Mouse (Mus musculus): ENCODE results near the gene Gmeb2. TPM values are rescaled to one million over a fixed set of nuclear protein-coding genes. Genes with fewer than 3 reads are reported as not detected.
"Not testable (repeated sequence)": the region's sequence is repeated elsewhere in the genome, so short reads cannot be mapped to it uniquely, and the experiment has no call there.

The Gmeb2 gene
- 18.1 and 21.8 TPM in 2 replicates for polyA plus RNA-seq (2016; fragmentation: Nextera tagmentation; extraction: Ambion mirVana)

GRCm38 (mm10) chr2:181287958-181288350, at the start of gene Gmeb2:
TSS of gene Gmeb2 (minus strand) at chr2:181288035.
- DNase-seq (ENCODE audit: low spot score), result peak; percentile 91
- not testable (repeated sequence) for H3K27me3 ChIP-seq (ENCODE audit: low read depth, poor library complexity, severe bottlenecking); H3K9me3 ChIP-seq (replicated peaks)
- Histone ChIP-seq H3K27ac (replicated peaks) (peak within 1 kb of the TSS; percentile 98), H3K4me3 (peak within 1 kb of the TSS; percentile 75), H3K36me3 (peaks cover 33% of the 10 kb centered on the region), H3K4me1 (peaks cover 22% of the 10 kb centered on the region)
- 4% methylated on average over 38 of the region's 38 CpGs for WGBS

- DNase-seq (ENCODE audit: low spot score), result peak; percentile 48
- H3K36me3 ChIP-seq, result peaks cover 93% of the 10 kb centered on the region
- 66% methylated on average over 3 of the region's 3 CpGs for WGBS
- H3K4me3 ChIP-seq, result no peak overlapping the region
- H3K27me3 ChIP-seq (ENCODE audit: low read depth, poor library complexity, severe bottlenecking), result no peaks in the 10 kb centered on the region
- no peaks in the 10 kb centered on the region for H3K4me1 ChIP-seq
- no peak overlapping the region for H3K27ac ChIP-seq (replicated peaks)
- H3K9me3 ChIP-seq (replicated peaks), result no peaks in the 10 kb centered on the region
Measured at GRCm38 (mm10) chr2:181334023-181334422, 46.2 kb upstream of the Gmeb2 start.

- DNase-seq (ENCODE audit: low spot score), result no peak
- H3K4me3 ChIP-seq, result no peak overlapping the region
- H3K27me3 ChIP-seq (ENCODE audit: low read depth, poor library complexity, severe bottlenecking), result no peaks in the 10 kb centered on the region
- no peak overlapping the region for H3K27ac ChIP-seq (replicated peaks)
- no peaks in the 10 kb centered on the region for H3K4me1 ChIP-seq
- H3K9me3 ChIP-seq (replicated peaks), result no peaks in the 10 kb centered on the region
- peaks cover 94% of the 10 kb centered on the region for H3K36me3 ChIP-seq
Measured at GRCm38 (mm10) chr2:181332542-181332941, 44.7 kb upstream of the Gmeb2 start.

GRCm38 (mm10) chr2:181326098-181326497, 38.3 kb upstream of the Gmeb2 start:
- no peak overlapping the region for H3K4me3 ChIP-seq
- H3K27ac ChIP-seq (replicated peaks), result no peak overlapping the region
- DNase-seq (ENCODE audit: low spot score), result no peak
- no peaks in the 10 kb centered on the region for H3K27me3 ChIP-seq (ENCODE audit: low read depth, poor library complexity, severe bottlenecking)
- peaks cover 95% of the 10 kb centered on the region for H3K36me3 ChIP-seq
- 95% methylated on average over 2 of the region's 2 CpGs for WGBS
- H3K4me1 ChIP-seq, result no peaks in the 10 kb centered on the region
- no peaks in the 10 kb centered on the region for H3K9me3 ChIP-seq (replicated peaks)

- Histone ChIP-seq H3K27me3 (ENCODE audit: low read depth, poor library complexity, severe bottlenecking) (peaks cover 4% of the 10 kb centered on the region; the same call in 1 of the 2 replicates), H3K36me3 (peaks cover 55% of the 10 kb centered on the region)
Measured at GRCm38 (mm10) chr2:181322136-181322535, 34.3 kb upstream of the Gmeb2 start.

GRCm38 (mm10) chr2:181320103-181320499, 32.3 kb upstream of the Gmeb2 start:
- peaks cover 18% of the 10 kb centered on the region for H3K4me1 ChIP-seq
- no peaks in the 10 kb centered on the region for H3K9me3 ChIP-seq (replicated peaks)
- peaks cover 22% of the 10 kb centered on the region for H3K27me3 ChIP-seq (ENCODE audit: low read depth, poor library complexity, severe bottlenecking)
- 15% methylated on average over 7 of the region's 7 CpGs for WGBS
- no peak for DNase-seq (ENCODE audit: low spot score)
- H3K36me3 ChIP-seq, result peaks cover 35% of the 10 kb centered on the region
- peak overlapping the region; percentile 70 for H3K4me3 ChIP-seq
- peak overlapping the region; percentile 90 for H3K27ac ChIP-seq (replicated peaks)

More at GRCm38 (mm10) chr2:181322136-181322535, 34.3 kb upstream of the Gmeb2 start:
- H3K4me3 ChIP-seq, result no peak overlapping the region
- 75% methylated on average over 5 of the region's 5 CpGs for WGBS
- H3K4me1 ChIP-seq, result peaks cover 18% of the 10 kb centered on the region
- no peak overlapping the region for H3K27ac ChIP-seq (replicated peaks)
- DNase-seq (ENCODE audit: low spot score), result no peak
- H3K9me3 ChIP-seq (replicated peaks), result no peaks in the 10 kb centered on the region

- Histone ChIP-seq H3K27me3 (ENCODE audit: low read depth, poor library complexity, severe bottlenecking) (peaks cover 28% of the 10 kb centered on the region), H3K36me3 (peaks cover 28% of the 10 kb centered on the region), H3K4me3 (peak within 1 kb of the TSS; percentile 70), H3K4me1 (peaks cover 19% of the 10 kb centered on the region), H3K9me3 (replicated peaks) (no peaks in the 10 kb centered on the region), H3K27ac (replicated peaks) (peak within 1 kb of the TSS; percentile 90)
- peak; percentile 90 for DNase-seq (ENCODE audit: low spot score)
- 7% methylated on average over 40 of the region's 40 CpGs for WGBS
Measured at GRCm38 (mm10) chr2:181319248-181320102, 31.6 kb upstream of the Gmeb2 start, which contains the start of gene Rtel1. TSS of gene Rtel1 (plus strand) at chr2:181319739.

- peak within 1 kb of the TSS; percentile 72 for H3K4me3 ChIP-seq
- DNase-seq (ENCODE audit: low spot score), result peak; percentile 81
- peaks cover 25% of the 10 kb centered on the region for H3K4me1 ChIP-seq
- no peaks in the 10 kb centered on the region for H3K9me3 ChIP-seq (replicated peaks)
- peaks cover 56% of the 10 kb centered on the region for H3K27me3 ChIP-seq (ENCODE audit: low read depth, poor library complexity, severe bottlenecking)
- peak within 1 kb of the TSS; percentile 90 for H3K27ac ChIP-seq (replicated peaks)
- WGBS, result 6% methylated on average over 23 of the region's 23 CpGs
- no peaks in the 10 kb centered on the region for H3K36me3 ChIP-seq
Measured at GRCm38 (mm10) chr2:181314080-181314810, 26.4 kb upstream of the Gmeb2 start, which contains the start of gene Stmn3. TSS of gene Stmn3 (minus strand) at chr2:181314500.

GRCm38 (mm10) chr2:181313344-181314079, 25.7 kb upstream of the Gmeb2 start:
- Histone ChIP-seq H3K4me1 (peaks cover 21% of the 10 kb centered on the region), H3K36me3 (peaks cover 6% of the 10 kb centered on the region), H3K27ac (replicated peaks) (peak overlapping the region; percentile 90), H3K27me3 (ENCODE audit: low read depth, poor library complexity, severe bottlenecking) (peaks cover 62% of the 10 kb centered on the region), H3K9me3 (replicated peaks) (no peaks in the 10 kb centered on the region), H3K4me3 (peak overlapping the region; percentile 72)
- DNase-seq (ENCODE audit: low spot score), result peak; percentile 28
- WGBS, result 2% methylated on average over 35 of the region's 35 CpGs

- peaks cover 21% of the 10 kb centered on the region for H3K4me1 ChIP-seq
- H3K27me3 ChIP-seq (ENCODE audit: low read depth, poor library complexity, severe bottlenecking), result peaks cover 68% of the 10 kb centered on the region
- peak overlapping the region; percentile 90 for H3K27ac ChIP-seq (replicated peaks)
- DNase-seq (ENCODE audit: low spot score), result no peak
- peaks cover 11% of the 10 kb centered on the region for H3K36me3 ChIP-seq
- 15% methylated on average over 5 of the region's 5 CpGs for WGBS
- no peaks in the 10 kb centered on the region for H3K9me3 ChIP-seq (replicated peaks)
- H3K4me3 ChIP-seq, result peak overlapping the region; percentile 72
Measured at GRCm38 (mm10) chr2:181313006-181313343, 25.1 kb upstream of the Gmeb2 start.

- DNase-seq (ENCODE audit: low spot score), result no peak
- Histone ChIP-seq H3K4me1 (peaks cover 21% of the 10 kb centered on the region), H3K27me3 (ENCODE audit: low read depth, poor library complexity, severe bottlenecking) (peaks cover 72% of the 10 kb centered on the region), H3K9me3 (replicated peaks) (no peaks in the 10 kb centered on the region), H3K36me3 (peaks cover 16% of the 10 kb centered on the region), H3K4me3 (peak overlapping the region; percentile 72), H3K27ac (replicated peaks) (no peak overlapping the region)
- 76% methylated on average over 3 of the region's 3 CpGs for WGBS
Measured at GRCm38 (mm10) chr2:181312435-181312834, 24.6 kb upstream of the Gmeb2 start.

GRCm38 (mm10) chr2:181307144-181307804, 19.4 kb upstream of the Gmeb2 start:
- WGBS, result 12% methylated on average over 30 of the region's 30 CpGs
- Histone ChIP-seq H3K9me3 (replicated peaks) (no peaks in the 10 kb centered on the region), H3K36me3 (peaks cover 40% of the 10 kb centered on the region), H3K27ac (replicated peaks) (no peak overlapping the region), H3K4me3 (0 out of 2 replicates have a peak overlapping the region, but pooled peaks have one; percentile 14), H3K4me1 (peaks cover 6% of the 10 kb centered on the region; the same call in 1 of the 2 replicates), H3K27me3 (ENCODE audit: low read depth, poor library complexity, severe bottlenecking) (peaks cover 48% of the 10 kb centered on the region)
- peak; percentile 61 for DNase-seq (ENCODE audit: low spot score)
